Mouse (Mus musculus) left cerebral cortex, postnatal 25 days (tissue): ENCODE data around the gene Ptprs. TPM values are rescaled to one million over a fixed set of nuclear protein-coding genes. Genes with fewer than 3 reads are reported as not detected.

Source experiments
- DNase-seq, 2 experiments: peaks; one replicate each; pipeline ENCODE4 v3.0.0; 2022; ENCODE audit warnings: low spot score in 2 of 2, mixed read lengths in 1 of 2
- intact Hi-C: fragments of 180-260 bp; cut with DNase I; formaldehyde crosslinking; loops from one replicate; pipeline ENCODE4 v1.15.1; 2025
- total RNA-seq, 2 experiments: library from RNA; stranded (reverse); gene quantifications; 2 replicates each; pipeline ENCODE4 v1.2.3; 2021

Gene Ptprs
- total RNA-seq, 2 experiments from 2014 or later = 621 to 622 TPM

DNA sequence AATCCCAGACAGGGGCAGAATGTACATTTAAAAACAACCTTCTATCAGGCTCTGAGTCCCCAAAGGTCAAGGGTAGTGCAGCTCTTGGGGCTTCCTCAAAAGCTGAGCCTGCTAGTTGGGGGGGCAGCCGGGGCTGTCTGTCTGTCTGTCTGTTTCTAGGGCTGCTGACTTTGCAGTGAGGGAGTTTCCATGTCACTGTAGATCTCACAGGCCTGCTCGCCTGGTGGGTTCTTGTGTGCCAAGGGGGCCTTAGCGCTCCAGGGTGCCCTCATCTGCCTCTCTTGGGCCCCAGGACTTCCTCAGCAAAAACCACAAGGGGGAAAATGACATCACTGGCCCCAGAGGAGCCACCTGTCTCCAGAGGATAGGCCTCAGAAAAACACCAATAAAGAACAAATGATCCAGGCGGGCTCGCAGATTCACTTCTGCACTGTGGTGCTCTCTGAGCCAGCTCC lies 32.9 kb downstream of the Ptprs start:
- DNase-seq = no peak
- intact Hi-C loops = no loop called here

- intact Hi-C loops = no loop called here
- no peak for DNase-seq
Observed at GRCm38 (mm10) chr17:56442316-56442715, 34.0 kb downstream of the Ptprs start.

GRCm38 (mm10) chr17:56439731-56440460 lies 36.4 kb downstream of the Ptprs start:
- intact Hi-C loops = no loop called here
- DNase-seq = no peak

- intact Hi-C loops = no loop called here
- DNase-seq = no peak
Observed at GRCm38 (mm10) chr17:56431582-56431981, 44.7 kb downstream of the Ptprs start.

GRCm38 (mm10) chr17:56427857-56428256 lies 48.4 kb downstream of the Ptprs start:
- DNase-seq = peak in 1 of 2 experiments; percentile 40
- intact Hi-C loops = loop anchor here (5.0 kb wide), 1 partner anchor 124 kb away; the partner anchor contains the start of gene Gm20219

GRCm38 (mm10) chr17:56425941-56426340 lies 50.3 kb downstream of the Ptprs start:
- intact Hi-C loops = loop anchor here (1.0 to 5.0 kb wide), 2 partner anchors 53 to 126 kb away; partner anchors contain the start of gene Gm20219
- DNase-seq = peak in 1 of 2 experiments; percentile 77

- DNase-seq = peak; percentile 70 to 80
- intact Hi-C loops = loop anchor here (1.0 to 5.0 kb wide), 2 partner anchors 54 to 127 kb away; partner anchors contain the start of gene Gm20219
Observed at GRCm38 (mm10) chr17:56425584-56425914, 50.7 kb downstream of the Ptprs start.

DNA sequence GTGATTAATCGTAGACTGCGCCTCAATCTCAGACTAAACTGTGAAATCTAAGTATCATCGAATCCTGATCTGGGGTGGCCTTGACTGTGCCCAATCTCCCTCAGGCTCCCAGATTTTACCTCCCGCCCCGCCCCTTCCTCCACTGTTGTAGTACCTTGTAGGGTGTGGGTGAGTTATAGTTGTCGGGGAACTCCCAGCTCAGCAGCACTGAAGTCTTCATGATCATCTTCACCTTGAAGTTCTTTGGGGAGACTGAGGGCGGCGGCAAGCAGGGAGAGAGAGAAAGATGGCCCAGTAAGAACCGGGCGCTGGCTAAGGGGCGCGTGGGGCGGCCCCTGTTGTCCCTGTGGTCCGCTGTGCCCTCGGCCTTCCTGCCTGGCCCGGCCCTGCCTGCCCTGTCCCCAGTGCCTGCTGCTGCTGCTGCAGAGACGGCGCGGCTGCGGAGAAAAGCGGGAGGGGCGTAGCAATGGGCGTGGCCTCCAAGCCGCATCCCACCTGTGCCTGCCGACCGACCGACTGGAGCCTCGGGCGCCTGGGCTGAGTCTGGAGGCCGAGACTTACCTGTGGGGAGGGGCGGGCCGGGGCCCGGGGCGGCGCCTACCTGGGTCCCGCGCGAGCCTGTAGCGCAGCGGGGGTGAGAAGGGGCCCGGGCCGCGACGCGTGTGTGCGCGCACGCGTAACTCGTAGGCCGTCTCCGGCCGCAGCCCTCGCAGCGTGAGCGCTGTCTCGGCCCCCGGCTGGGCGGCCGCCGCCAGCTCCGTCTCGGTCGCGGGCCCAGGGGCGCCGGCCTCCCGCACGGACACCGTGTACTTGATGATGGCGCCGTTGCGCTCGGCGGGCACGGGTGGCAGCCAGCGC lies 51.3 kb downstream of the Ptprs start:
- intact Hi-C loops = loop anchor here (1.0 to 5.0 kb wide), 2 partner anchors 54 to 127 kb away; partner anchors contain the start of gene Gm20219
- DNase-seq = no peak

DNA sequence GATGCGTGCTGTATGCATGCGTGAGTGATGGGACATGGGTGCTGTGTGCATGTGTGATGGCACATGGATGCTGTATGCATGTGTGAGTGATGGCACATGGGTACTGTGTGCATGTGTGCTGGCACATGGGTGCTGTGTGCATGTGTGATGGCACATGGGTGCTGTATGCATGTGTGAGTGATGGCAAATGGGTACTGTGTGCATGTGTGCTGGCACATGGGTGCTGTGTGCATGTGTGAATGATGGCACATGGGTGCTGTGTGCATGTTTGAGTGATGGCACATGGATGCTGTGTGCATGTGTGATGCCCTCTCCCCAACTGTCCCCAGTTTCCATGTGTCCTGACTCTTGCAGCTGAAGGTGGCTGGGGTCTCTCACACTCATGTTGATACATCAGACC lies 56.3 kb downstream of the Ptprs start:
- intact Hi-C loops = no loop called here

GRCm38 (mm10) chr17:56418304-56418703 lies 58.0 kb downstream of the Ptprs start:
- intact Hi-C loops = no loop called here
- no peak for DNase-seq

More for the DNA sequence above, 56.3 kb downstream of the Ptprs start:
- no peak for DNase-seq

GRCm38 (mm10) chr17:56414785-56415184 lies 61.5 kb downstream of the Ptprs start:
- intact Hi-C loops = loop anchor here (5.0 kb wide), 1 partner anchor 138 kb away; the partner anchor contains the start of gene Gm20219
- DNase-seq = no peak

- intact Hi-C loops = loop anchor here (5.0 kb wide), 1 partner anchor 139 kb away; the partner anchor contains the start of gene Gm20219
- no peak for DNase-seq
Observed at GRCm38 (mm10) chr17:56413113-56413512, 63.2 kb downstream of the Ptprs start.

- no peak for DNase-seq
- intact Hi-C loops = loop anchor here (5.0 kb wide), 1 partner anchor 141 kb away; the partner anchor contains the start of gene Gm20219
Observed at GRCm38 (mm10) chr17:56411437-56411836, 64.8 kb downstream of the Ptprs start.

DNA sequence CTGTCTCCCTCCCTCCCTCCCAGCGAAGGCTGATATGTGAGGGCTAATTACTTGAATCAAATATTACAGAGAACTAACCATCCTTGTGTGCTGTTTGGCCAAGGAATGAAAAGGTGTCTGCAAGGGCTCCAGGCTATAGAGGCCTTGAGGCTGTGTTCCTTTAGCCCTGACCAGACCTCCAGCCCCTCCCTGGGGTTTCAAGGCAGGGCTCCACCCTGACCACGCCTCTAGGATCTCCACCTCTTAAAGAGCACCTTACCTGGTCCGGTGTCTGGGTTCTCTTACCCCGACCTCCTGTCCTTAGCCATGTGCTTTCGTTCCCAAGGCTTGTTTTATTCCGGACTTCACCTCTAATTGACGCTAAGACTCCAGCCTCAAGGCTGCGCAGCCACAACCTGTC lies 66.5 kb downstream of the Ptprs start:
- intact Hi-C loops = loop anchor here (5.0 kb wide), 2 partner anchors 52 to 143 kb away; partner anchors contain the start of gene Gm20219
- no peak for DNase-seq

DNA sequence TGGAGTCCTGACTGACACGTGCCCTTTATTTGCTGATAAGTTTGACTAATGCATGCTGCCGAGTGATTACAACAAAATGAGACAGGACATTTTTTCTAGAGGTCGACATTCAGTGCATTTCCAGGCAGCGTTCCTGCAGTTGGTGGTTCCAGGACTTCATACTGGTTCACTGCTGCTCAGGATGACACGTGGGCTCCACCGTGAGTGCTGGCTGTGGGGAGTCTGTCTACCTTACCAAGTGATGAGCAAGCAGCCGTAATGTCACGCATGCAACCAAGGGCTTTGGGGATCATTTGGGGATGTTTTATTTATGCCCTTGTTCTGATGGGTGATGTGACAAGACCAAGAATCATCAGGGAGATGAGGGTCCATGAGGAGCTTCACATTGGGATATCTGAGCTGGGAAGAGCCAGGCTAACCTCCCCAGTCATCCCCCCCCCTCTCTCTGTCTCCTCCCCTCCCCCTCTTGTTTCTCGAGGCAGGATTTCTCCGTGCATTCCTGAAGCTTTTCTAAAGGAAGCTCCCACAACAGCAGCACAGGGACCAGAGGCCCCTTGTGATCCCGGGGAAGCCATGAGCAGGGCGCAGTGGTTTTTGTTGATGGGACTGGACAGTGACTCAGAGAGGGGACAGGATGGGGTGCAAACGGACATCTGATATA lies 67.2 kb downstream of the Ptprs start:
- DNase-seq = peak in 1 of 2 experiments; percentile 54
- intact Hi-C loops = loop anchor here (5.0 kb wide), 1 partner anchor 52 kb away; no protein-coding TSS in a partner anchor

DNA sequence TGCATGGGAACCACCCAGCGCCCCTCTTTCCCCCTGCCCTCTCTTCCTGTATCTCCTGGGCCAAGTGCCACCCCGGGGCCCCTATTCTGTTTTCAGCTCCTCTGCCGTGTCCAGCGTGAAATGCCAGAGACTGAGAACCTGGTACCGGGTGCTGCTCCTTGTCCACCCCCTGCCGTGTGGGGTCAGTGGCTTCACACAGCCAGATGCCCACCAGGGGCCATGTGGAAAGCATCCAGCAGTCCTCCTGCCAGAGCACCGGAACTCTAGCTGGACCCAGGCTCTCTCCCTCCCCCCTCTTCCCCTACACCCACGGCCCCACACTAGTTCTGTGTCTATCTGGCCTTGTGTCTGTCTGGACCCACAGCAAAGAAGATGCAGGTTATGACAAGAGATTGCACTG lies 68.9 kb downstream of the Ptprs start:
- intact Hi-C loops = loop anchor here (5.0 kb wide), 1 partner anchor 50 kb away; no protein-coding TSS in a partner anchor
- DNase-seq = no peak

DNA sequence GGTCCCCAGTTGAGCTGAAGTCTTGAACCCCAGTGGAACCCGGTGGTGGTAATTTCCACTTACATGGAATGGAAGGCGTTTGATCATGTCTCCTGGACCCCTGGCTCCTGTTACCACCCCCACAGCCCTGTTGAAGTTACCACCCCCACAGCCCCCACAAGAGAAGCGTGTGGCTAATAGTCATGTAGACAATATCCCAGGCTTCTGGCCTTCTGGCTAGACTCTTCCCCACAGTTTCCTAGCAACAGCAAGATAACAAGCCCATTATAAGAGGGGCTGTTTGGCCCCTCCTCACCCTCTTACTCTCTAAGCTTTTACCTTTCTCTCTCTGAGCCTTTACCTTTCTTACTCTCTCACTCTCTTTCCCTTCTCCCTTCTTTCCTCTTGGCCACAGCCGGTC lies 69.4 kb downstream of the Ptprs start:
- DNase-seq = no peak
- intact Hi-C loops = loop anchor here (5.0 kb wide), 1 partner anchor 50 kb away; no protein-coding TSS in a partner anchor

- DNase-seq = peak in 1 of 2 experiments; percentile 40
- intact Hi-C loops = loop anchor here (5.0 kb wide), 1 partner anchor 49 kb away; no protein-coding TSS in a partner anchor
Observed at GRCm38 (mm10) chr17:56405856-56406840, 70.1 kb downstream of the Ptprs start.
